Mouse (Mus musculus): ENCODE data around the gene Kcna2. TPM values are rescaled to one million over a fixed set of nuclear protein-coding genes. Genes with fewer than 3 reads are reported as not detected.
A peak's percentile ranks its signal among the peaks of the same experiment; 100 is the strongest.

Gene Kcna2
- polyA plus RNA-seq, 1 experiment from 2014 or later = 1.9 TPM

DNA sequence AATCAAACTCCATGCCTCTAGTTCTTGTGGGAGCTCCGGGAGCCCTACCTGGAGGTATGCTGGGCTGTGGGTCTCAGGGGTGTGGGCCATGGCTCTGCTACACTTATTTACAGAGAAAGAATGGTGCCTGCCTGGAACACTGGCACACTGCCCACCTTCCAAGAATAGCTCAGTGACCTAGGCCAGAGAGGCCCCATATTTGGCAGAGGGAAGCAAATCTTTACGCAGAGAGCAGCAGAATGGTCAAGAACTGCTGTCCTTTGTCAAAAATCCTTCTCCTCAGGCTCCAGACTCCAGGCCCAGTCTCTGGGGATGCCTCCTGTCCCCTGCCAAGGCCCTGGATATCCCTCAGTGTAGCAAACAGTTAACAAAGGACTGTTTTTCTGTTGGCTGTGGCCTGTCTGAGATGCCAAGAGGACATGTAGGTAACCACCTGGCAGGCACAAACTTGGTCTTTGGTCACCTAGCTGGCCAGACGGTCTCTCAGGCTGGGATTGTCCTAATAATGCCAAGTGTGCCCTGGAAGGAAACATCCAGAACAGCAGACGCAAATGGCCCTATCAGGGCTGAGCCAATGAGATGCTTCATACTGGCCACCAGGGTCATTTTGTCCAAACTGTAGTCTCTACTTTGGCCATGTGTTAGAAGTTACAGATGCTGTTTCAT, 29.8 kb downstream of the Kcna2 start:
- no peak for ATAC-seq (ENCODE audit: low read depth)
- Histone ChIP-seq H3K4me1 (replicated peaks) (peaks cover 34% of the 10 kb centered on the region), H3K36me3 (no peaks in the 10 kb centered on the region), H3K4me2 (no peak overlapping the region), H3K9me3 (no peaks in the 10 kb centered on the region), H3K4me3 (no peak overlapping the region), H3K27ac (replicated peaks) (no peak overlapping the region), H3K27me3 (no peaks in the 10 kb centered on the region), H3K9ac (no peak overlapping the region)
- 82% methylated on average over 4 of the region's 4 CpGs for WGBS

DNA sequence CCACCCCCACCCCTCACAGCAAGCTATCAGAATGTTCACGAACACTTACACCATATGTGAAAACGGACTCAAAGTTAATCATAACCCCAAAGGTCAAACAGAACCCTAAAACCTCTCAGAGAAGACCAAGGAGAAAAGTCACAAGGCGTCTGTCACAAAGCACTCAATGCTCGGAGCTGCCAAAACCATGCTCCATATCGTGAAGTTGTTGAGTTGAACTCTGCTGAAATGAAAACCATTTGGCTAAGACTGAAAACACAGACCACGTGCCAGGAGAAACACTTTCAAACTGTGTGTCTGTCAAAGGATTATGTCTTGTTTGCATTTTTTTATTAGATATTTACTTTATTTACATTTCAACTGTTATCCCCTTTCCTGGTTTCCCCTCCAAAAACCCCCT, 30.9 kb downstream of the Kcna2 start:
- Histone ChIP-seq H3K9ac (no peak overlapping the region), H3K4me1 (replicated peaks) (peaks cover 34% of the 10 kb centered on the region), H3K27ac (replicated peaks) (peak overlapping the region; percentile 56; the same call in 1 of the 2 replicates), H3K9me3 (no peaks in the 10 kb centered on the region), H3K36me3 (no peaks in the 10 kb centered on the region), H3K4me2 (no peak overlapping the region), H3K4me3 (no peak overlapping the region), H3K27me3 (no peaks in the 10 kb centered on the region)
- WGBS = 86% methylated on average over 6 of the region's 6 CpGs
- no peak; the same call in 1 of the 2 replicates for ATAC-seq (ENCODE audit: low read depth)

DNA sequence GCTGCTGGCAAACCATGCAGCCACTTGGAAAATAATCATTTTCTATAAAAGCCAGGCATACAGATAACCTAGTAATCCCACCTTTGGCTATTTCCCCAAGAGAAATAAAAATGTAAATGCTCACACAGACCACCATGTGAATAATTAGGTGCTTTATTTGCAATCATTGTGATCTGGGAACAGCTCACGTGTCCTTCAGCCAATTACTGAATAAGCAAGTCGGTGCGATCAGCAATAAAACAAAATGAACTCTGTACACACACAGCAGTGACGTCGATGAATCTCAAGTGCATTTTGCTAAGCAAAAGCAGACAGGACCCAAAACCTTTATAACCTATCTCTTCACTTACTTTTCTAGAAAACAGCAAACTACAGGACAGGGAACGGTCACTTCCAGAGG, 31.7 kb downstream of the Kcna2 start:
- Histone ChIP-seq H3K9me3 (no peaks in the 10 kb centered on the region), H3K4me3 (no peak overlapping the region), H3K36me3 (no peaks in the 10 kb centered on the region), H3K4me1 (replicated peaks) (peaks cover 34% of the 10 kb centered on the region), H3K27me3 (no peaks in the 10 kb centered on the region), H3K9ac (no peak overlapping the region), H3K4me2 (no peak overlapping the region), H3K27ac (replicated peaks) (peak overlapping the region; percentile 62)
- WGBS = 52% methylated on average over 6 of the region's 6 CpGs
- peak; percentile 51; the same call in 1 of the 2 replicates for ATAC-seq (ENCODE audit: low read depth)

DNA sequence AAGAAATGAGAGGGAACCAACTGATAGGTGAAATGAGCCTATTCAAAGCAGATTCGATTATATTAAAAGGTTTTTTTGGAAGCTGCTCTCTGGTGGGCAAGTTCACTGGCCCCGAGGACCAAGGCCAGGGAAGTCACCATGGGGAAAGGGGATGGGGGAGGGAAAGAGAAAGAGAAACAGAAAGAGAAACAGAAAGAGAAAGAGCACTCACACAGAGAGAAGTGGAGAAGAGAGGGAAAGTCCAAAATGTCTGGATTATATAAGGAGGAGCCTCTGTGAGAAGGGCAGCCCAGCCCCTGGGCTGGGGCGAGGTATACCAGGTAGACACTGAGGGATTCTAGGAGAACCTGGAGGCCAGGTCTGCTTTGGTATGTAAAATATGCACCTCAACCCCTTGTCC, 33.5 kb downstream of the Kcna2 start:
- Histone ChIP-seq H3K27ac (replicated peaks) (no peak overlapping the region), H3K9ac (no peak overlapping the region), H3K9me3 (no peaks in the 10 kb centered on the region), H3K4me2 (no peak overlapping the region), H3K4me3 (no peak overlapping the region), H3K36me3 (no peaks in the 10 kb centered on the region), H3K27me3 (no peaks in the 10 kb centered on the region), H3K4me1 (replicated peaks) (peaks cover 24% of the 10 kb centered on the region; the same call in 1 of the 2 replicates)
- WGBS = 89% methylated on average over 3 of the region's 3 CpGs
- ATAC-seq (ENCODE audit: low read depth) = no peak

DNA sequence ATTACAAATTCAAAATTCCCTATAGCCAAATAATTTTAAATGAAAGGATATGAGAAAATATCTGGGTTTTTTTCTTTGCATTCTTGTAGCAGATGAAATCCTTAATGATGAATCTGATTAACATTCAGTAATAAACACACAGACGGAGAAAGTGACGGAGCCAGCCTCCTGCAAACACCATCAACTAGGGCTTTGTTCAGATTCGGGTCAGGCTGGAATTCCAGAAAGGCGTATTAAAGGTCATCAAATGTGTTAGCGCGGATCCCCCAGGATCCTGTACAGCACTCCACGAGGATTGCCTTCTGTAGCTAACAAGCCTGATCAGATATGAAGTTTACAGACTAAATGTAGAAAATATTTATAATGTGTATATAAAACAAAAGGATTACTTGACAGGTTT, 46.2 kb downstream of the Kcna2 start:
- H3K4me1 ChIP-seq (replicated peaks) = peaks cover 20% of the 10 kb centered on the region
- WGBS = 58% methylated on average over 7 of the region's 7 CpGs
- no peak overlapping the region for H3K27ac ChIP-seq (replicated peaks)

DNA sequence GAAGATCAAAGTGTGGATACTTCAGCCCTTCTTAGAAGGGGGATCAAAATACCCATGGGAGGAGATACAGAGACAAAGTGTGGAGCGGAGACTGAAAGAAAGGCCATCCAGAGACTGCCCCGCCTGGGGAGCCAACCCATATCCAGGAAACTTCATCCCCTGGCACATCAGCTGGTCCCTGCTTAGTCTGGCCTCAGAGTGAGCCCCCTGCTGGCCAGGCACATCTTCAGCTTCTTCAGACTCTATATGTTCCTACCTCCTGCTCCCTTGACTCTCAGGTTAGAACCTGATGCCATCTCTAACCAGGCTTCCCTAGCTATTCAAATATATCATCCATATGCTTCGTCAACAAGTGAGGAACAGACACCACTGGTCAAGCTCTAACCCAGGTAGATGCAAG, 48.1 kb downstream of the Kcna2 start:
- Histone ChIP-seq H3K4me3 (no peak overlapping the region), H3K9me3 (no peaks in the 10 kb centered on the region), H3K9ac (no peak overlapping the region), H3K36me3 (no peaks in the 10 kb centered on the region), H3K27me3 (no peaks in the 10 kb centered on the region), H3K4me2 (no peak overlapping the region), H3K27ac (replicated peaks) (no peak overlapping the region), H3K4me1 (replicated peaks) (peaks cover 20% of the 10 kb centered on the region)
- WGBS = 73% methylated on average over 3 of the region's 3 CpGs
- no peak for ATAC-seq (ENCODE audit: low read depth)

More for the DNA sequence above, 46.2 kb downstream of the Kcna2 start:
- Histone ChIP-seq H3K4me2 (no peak overlapping the region), H3K36me3 (no peaks in the 10 kb centered on the region), H3K9me3 (no peaks in the 10 kb centered on the region), H3K4me3 (no peak overlapping the region), H3K27me3 (no peaks in the 10 kb centered on the region), H3K9ac (no peak overlapping the region)
- no peak for ATAC-seq (ENCODE audit: low read depth)

DNA sequence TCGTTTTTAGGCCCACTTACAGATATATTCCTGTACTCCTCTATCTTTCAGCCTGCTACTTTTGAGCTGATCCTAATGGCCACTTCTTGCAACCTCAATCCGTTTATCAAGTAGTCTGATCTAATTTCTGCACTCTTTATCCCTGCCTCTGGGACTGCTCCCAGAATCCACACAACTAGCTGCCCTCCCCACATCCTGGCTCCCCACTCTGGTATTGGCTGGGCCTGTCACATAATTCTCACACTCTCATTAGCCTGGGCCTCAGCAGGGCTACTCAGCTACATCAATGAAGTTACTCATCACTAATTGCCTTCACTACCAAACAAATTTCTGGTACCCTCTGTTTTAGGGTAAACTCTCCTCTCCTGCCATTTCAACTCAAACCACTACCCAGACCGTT, 49.5 kb downstream of the Kcna2 start:
- WGBS = 33% methylated on average over 3 of the region's 3 CpGs
- Histone ChIP-seq H3K27ac (replicated peaks) (peak overlapping the region; percentile 74), H3K4me3 (no peak overlapping the region), H3K36me3 (no peaks in the 10 kb centered on the region), H3K9me3 (no peaks in the 10 kb centered on the region), H3K4me2 (no peak overlapping the region), H3K4me1 (replicated peaks) (peaks cover 20% of the 10 kb centered on the region), H3K27me3 (no peaks in the 10 kb centered on the region), H3K9ac (no peak overlapping the region)
- ATAC-seq (ENCODE audit: low read depth) = peak; percentile 76

DNA sequence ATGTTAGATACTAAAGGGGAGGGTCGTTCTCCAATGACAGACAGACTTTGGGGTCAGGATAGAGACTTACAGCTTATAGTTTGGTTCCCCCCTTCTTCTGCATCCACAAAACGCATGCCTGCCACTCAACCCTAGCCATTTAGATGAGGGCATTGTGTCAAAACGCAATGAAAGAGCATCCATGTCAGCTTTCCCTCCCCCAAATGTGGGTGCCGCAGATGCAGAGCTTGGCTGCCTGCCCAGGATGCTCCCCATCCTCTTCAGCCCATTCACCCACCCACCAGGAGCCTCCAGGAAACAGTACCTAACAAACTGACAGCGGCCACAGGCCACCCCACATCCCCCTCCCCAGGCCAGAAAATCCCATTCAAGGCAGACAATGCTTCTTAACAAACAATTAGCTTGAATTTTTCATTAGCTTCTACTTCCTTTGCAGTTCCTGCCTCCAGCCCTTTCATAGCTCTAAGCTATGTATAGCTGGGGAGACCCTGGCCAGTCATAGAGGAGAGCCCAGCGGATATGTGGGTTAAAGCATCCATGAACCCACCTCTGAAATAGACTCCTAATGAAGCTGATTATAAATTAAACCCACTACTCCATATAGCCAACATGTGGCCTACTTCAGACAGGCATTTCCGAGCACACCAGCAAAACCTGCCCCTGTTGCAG, 50.1 kb downstream of the Kcna2 start:
- no peaks in the 10 kb centered on the region for H3K36me3 ChIP-seq
- no peaks in the 10 kb centered on the region for H3K9me3 ChIP-seq
- H3K27ac ChIP-seq (replicated peaks) = peak overlapping the region; percentile 74
- no peak overlapping the region for H3K9ac ChIP-seq
- no peak overlapping the region for H3K4me2 ChIP-seq
- H3K27me3 ChIP-seq = no peaks in the 10 kb centered on the region
- H3K4me3 ChIP-seq = no peak overlapping the region
- peak; percentile 80 for ATAC-seq (ENCODE audit: low read depth)
- WGBS = 48% methylated on average over 7 of the region's 7 CpGs
- peaks cover 20% of the 10 kb centered on the region for H3K4me1 ChIP-seq (replicated peaks)

DNA sequence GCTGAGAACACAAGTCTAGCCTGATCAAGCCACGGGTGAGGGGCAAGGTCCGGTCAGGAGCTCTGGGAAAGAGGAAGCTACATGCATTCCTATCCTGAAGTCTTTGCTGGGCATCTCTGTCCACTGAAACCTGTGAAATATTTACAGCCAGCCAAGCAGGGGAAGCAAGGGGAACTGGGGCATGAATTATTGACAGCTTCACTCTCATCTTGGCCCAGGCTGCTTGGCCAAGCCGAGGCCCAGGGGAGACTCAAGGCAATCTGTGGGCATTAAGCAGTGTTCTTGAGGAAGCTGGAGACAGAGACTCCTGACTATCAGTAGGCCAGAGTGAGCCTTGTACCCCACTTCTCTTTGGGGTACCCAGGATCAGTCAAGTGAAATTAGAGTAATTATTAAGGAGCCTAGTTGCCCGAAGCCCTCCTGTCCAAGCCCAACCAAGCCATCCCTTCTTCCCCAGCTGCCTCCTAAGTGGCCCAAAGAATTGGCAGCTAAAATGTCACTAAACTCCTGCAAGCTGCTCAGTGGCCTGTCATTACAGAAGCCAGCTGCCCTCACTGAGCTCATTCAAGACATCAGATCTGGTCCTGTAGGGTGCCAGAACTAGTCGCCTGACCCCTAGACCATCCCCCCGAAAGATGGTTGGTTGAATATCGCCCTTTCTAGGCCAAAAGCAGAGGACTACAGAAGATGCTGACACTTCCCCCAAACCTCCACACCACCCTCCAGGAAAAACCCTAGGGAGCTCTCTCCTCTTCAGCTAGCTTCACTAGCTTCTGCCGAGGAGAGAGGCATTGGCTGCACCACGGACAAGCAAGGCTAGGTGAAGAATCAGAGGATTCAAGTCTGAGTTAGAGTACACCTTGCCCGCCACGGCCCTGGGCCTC, 53.1 kb downstream of the Kcna2 start:
- H3K27ac ChIP-seq (replicated peaks) = no peak overlapping the region
- H3K36me3 ChIP-seq = no peaks in the 10 kb centered on the region
- H3K4me1 ChIP-seq (replicated peaks) = peaks cover 20% of the 10 kb centered on the region
- WGBS = 92% methylated on average over 11 of the region's 11 CpGs
- no peak overlapping the region for H3K4me3 ChIP-seq
- H3K4me2 ChIP-seq = no peak overlapping the region
- no peaks in the 10 kb centered on the region for H3K27me3 ChIP-seq
- no peaks in the 10 kb centered on the region for H3K9me3 ChIP-seq
- H3K9ac ChIP-seq = no peak overlapping the region
- no peak for ATAC-seq (ENCODE audit: low read depth)

DNA sequence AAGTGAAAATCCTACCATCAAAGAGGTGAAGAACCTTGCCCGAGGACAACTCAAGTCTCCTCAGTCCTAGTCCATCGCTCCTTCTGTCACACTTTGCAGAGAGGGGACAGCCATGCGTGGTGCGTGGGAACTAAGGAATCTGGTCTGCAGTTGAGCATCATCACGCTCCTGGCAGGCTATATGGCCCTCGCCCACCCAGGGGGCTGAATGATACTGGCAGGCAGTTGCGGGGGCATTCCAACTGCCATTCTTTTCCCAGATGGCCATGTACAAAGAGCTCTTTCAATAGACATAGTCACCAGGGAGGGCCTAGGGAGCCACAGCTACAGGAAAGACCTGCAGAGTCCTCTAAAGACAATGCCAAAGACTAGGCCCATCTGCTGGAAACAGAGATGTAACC, 57.9 kb downstream of the Kcna2 start:
- no peak overlapping the region for H3K4me3 ChIP-seq
- WGBS = 72% methylated on average over 7 of the region's 7 CpGs
- H3K9me3 ChIP-seq = no peaks in the 10 kb centered on the region
- peaks cover 9% of the 10 kb centered on the region for H3K4me1 ChIP-seq (replicated peaks)
- H3K27me3 ChIP-seq = no peaks in the 10 kb centered on the region
- no peak overlapping the region for H3K9ac ChIP-seq
- no peak overlapping the region for H3K4me2 ChIP-seq
- no peak overlapping the region for H3K27ac ChIP-seq (replicated peaks)
- H3K36me3 ChIP-seq = no peaks in the 10 kb centered on the region
- no peak for ATAC-seq (ENCODE audit: low read depth)

DNA sequence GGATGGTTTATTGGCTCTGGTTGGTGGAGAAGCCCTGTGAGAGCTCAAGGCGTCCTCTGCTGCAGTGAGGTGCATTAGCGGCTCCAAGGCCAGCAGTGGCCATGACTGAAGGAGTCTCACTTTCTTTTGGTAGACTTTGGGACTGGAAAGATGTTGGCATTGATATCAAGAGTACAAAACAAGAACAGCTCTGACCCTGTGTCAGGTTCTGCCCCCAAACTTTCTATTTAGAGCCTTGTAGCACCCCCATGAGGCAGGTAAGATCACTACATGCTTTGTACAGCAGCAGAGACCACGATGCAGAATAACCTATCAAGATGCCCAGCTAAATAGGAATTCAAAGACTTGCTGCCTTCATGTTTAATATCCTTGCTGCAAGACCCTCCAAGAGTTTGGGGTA, 58.5 kb downstream of the Kcna2 start:
- WGBS = 60% methylated on average over 3 of the region's 3 CpGs
- Histone ChIP-seq H3K36me3 (no peaks in the 10 kb centered on the region), H3K4me2 (peak overlapping the region; percentile 52), H3K9me3 (no peaks in the 10 kb centered on the region), H3K9ac (peak overlapping the region; percentile 59; the same call in 1 of the 2 replicates), H3K27me3 (no peaks in the 10 kb centered on the region), H3K4me3 (no peak overlapping the region), H3K4me1 (replicated peaks) (peaks cover 9% of the 10 kb centered on the region), H3K27ac (replicated peaks) (no peak overlapping the region)
- ATAC-seq (ENCODE audit: low read depth) = no peak

DNA sequence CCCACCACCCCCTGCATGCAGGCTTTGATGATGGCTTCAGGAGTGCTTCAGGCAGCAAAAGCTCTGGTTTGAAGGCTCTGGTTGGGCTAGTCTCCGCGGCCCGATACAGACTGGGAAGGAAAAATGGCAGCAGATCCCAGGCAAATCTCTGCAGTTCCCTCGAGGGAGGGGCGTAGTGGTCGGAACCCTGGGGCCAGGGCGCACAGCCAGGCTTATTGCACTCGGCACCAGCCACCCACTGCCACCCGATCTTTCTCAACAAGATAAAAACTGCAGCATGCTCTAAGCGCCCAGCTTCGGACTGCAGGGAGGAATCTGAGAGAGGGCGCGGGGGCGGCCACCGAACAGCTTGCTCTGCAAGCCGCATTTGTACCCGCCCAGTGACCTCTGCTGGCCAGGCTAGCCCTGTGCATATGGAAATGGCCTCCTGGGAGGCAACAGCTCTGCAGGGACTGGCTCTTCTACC, 58.9 kb downstream of the Kcna2 start:
- H3K9me3 ChIP-seq = no peaks in the 10 kb centered on the region
- 4% methylated on average over 17 of the region's 17 CpGs for WGBS
- H3K27me3 ChIP-seq = no peaks in the 10 kb centered on the region
- peak overlapping the region; percentile 52 for H3K4me2 ChIP-seq
- peak overlapping the region; percentile 59 for H3K9ac ChIP-seq
- no peaks in the 10 kb centered on the region for H3K36me3 ChIP-seq
- H3K4me1 ChIP-seq (replicated peaks) = peaks cover 9% of the 10 kb centered on the region
- no peak overlapping the region for H3K27ac ChIP-seq (replicated peaks)
- H3K4me3 ChIP-seq = peak overlapping the region; percentile 25
- ATAC-seq (ENCODE audit: low read depth) = peak; percentile 51; the same call in 1 of the 2 replicates

Measured in neural tube, embryonic 13.5 days (tissue).